Mouse (Mus musculus) G1E-ER4 (cell line): ENCODE measurements around the gene Ttc6. TPM values are rescaled to one million over a fixed set of nuclear protein-coding genes. Genes with fewer than 3 reads are reported as not detected.

Source experiments
- GATA1 ChIP-seq: IDR thresholded peaks from one replicate; pipeline ENCODE4 v1.8.0; 2012; ENCODE audit warnings: low read length, inconsistent platforms
- polyA plus RNA-seq: library from polyadenylated mRNA; stranded (reverse); fragments of >175 nt; gene quantifications from 2 replicates; pipeline ENCODE4 v1.2.3, GENCODE M21; 2012

The Ttc6 gene
- polyA plus RNA-seq, 1 experiment = not detected

- no peak for TF ChIP-seq GATA1
These were observed 11.6 kb upstream of the Ttc6 start for GRCm38 (mm10) chr12:57552286-57552685.

GRCm38 (mm10) chr12:57554091-57554490, 9.8 kb upstream of the Ttc6 start:
- TF ChIP-seq GATA1 = no peak

GRCm38 (mm10) chr12:57571773-57572172, 7.9 kb downstream of the Ttc6 start:
- no peak for TF ChIP-seq GATA1

GRCm38 (mm10) chr12:57572415-57572814, 8.5 kb downstream of the Ttc6 start:
- no peak for TF ChIP-seq GATA1

GRCm38 (mm10) chr12:57575931-57576628, 12.2 kb downstream of the Ttc6 start:
- TF ChIP-seq GATA1 = no peak

- TF ChIP-seq GATA1 = no peak
These were observed 43.7 kb downstream of the Ttc6 start for GRCm38 (mm10) chr12:57607624-57608023.

- TF ChIP-seq GATA1 = no peak
These were observed 51.2 kb downstream of the Ttc6 start for GRCm38 (mm10) chr12:57615137-57615536.

- TF ChIP-seq GATA1 = no peak
These were observed 58.1 kb downstream of the Ttc6 start for GRCm38 (mm10) chr12:57622030-57622429.

GRCm38 (mm10) chr12:57623264-57623663, 59.4 kb downstream of the Ttc6 start:
- no peak for TF ChIP-seq GATA1

GRCm38 (mm10) chr12:57624011-57624608, 60.2 kb downstream of the Ttc6 start:
- TF ChIP-seq GATA1 = no peak

- TF ChIP-seq GATA1 = no peak
These were observed 86.1 kb downstream of the Ttc6 start for GRCm38 (mm10) chr12:57650011-57650410.

GRCm38 (mm10) chr12:57650677-57651076, 86.8 kb downstream of the Ttc6 start:
- TF ChIP-seq GATA1 = no peak

- TF ChIP-seq GATA1 = no peak
These were observed 99.2 kb downstream of the Ttc6 start for GRCm38 (mm10) chr12:57662986-57663674.

- TF ChIP-seq GATA1 = no peak
These were observed 108.5 kb downstream of the Ttc6 start for GRCm38 (mm10) chr12:57672414-57672813.

- TF ChIP-seq GATA1 = no peak
These were observed 121.1 kb downstream of the Ttc6 start for GRCm38 (mm10) chr12:57684967-57685423.

- no peak for TF ChIP-seq GATA1
These were observed 146.1 kb downstream of the Ttc6 start for GRCm38 (mm10) chr12:57709966-57710365.
